Mouse (Mus musculus) heart, postnatal 14 days (tissue): Measurements from ENCODE around the gene Wtap. TPM values are rescaled to one million over a fixed set of nuclear protein-coding genes. Genes with fewer than 3 reads are reported as not detected.
"Not testable (repeated sequence)": the region's sequence is repeated elsewhere in the genome, so short reads cannot be mapped to it uniquely, and the experiment has no call there.

Source experiments
- DNase-seq, 2 experiments: peaks; one replicate each; pipeline ENCODE4 v3.0.0; 2021 to 2022
- intact Hi-C: fragments of 180-260 bp; cut with DNase I; formaldehyde crosslinking; loops from one replicate; pipeline ENCODE4 v1.15.1; 2025
- long read RNA-seq, 2 experiments: library from polyadenylated mRNA; stranded (forward); transcript quantifications; one replicate each; pipeline ENCODE4 v2.0.0; 2021
- total RNA-seq, 2 experiments: library from RNA; stranded (reverse); gene quantifications; 2 replicates each; pipeline ENCODE4 v1.2.3; 2021

Gene Wtap
- 10 to 100 TPM; 38.8 to 41.1 TPM for total RNA-seq
- long read RNA-seq, experiment 1, transcript Wtap-205 (6 exons, 2,442 nt) = minor isoform, 9 of 54 reads
- long read RNA-seq, experiment 1, transcript Wtap-201 (8 exons, 2,051 nt) = minor isoform, 16 of 54 reads
- long read RNA-seq, experiment 1, transcript Wtap-203 (8 exons, 2,060 nt) = minor isoform, 6 of 54 reads
- long read RNA-seq, experiment 1, transcript Wtap-204 (6 exons, 3,187 nt) = major isoform, 21 of 54 reads
- long read RNA-seq, experiment 1, partial matches to known transcripts = 0 of 54 reads
- long read RNA-seq, experiment 1, other reads (novel, unspliced or antisense) = 2 of 54 reads
- long read RNA-seq, experiment 2, transcript Wtap-203 (8 exons, 2,060 nt) = minor isoform, 5 of 37 reads
- long read RNA-seq, experiment 2, transcript Wtap-205 (6 exons, 2,442 nt) = minor isoform, 11 of 37 reads
- long read RNA-seq, experiment 2, transcript Wtap-204 (6 exons, 3,187 nt) = major isoform, 13 of 37 reads
- long read RNA-seq, experiment 2, transcript Wtap-201 (8 exons, 2,051 nt) = minor isoform, 5 of 37 reads
- long read RNA-seq, experiment 2, partial matches to known transcripts = 0 of 37 reads
- long read RNA-seq, experiment 2, other reads (novel, unspliced or antisense) = 3 of 37 reads

DNA sequence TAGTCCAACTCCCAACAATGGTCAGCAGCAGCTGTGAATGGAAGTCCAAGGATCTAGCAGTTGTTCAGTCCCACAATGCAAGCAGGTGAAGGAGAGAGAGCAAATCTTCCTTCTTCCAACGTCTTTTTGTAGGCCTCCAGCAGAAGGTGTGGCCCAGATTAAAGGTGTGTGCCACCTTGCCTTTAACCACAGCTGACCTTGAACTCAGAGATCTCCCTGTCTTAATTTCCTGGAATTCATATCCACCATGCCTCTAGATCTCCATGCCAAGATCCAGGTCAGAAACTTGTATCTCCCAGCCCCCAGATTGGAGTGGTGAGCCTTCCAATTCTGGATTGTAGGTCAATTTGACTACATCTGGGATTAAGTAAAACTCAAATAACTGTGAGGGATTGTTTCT is at the start of gene Wtap:
Wtap (minus strand) TSS at position 101 of the 400 bp plus-strand sequence.
- intact Hi-C loops = no loop called here
- no peak for DNase-seq

DNA sequence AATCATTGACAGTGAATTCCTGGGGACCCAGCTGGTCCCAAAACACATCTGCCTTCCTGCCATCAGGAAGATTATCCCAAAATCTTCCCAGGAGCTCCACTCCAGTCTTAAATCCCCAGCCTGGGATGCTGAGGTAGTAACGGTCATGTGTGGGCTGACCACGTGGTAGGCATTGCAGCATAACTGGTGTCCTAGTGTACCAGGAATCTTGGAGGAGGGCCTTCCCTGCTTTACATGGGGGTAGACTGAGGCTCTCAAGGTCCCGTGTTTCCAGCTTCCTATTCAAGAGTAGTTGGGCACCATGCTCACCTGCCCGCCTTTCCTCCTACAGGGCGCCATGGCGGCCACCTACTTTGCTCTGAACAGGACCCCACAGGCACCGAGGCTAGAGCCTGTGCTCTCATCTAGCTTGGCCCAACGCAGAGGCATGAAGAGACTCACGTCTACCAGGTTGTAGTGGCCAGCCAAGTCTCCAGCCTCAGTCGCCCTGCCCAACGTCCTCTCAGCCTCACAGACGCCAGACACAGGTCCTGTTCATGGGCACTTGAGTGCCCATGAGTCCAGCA is 42.7 kb upstream of the Wtap start:
- intact Hi-C loops, DNase-seq: not testable (repeated sequence)

DNA sequence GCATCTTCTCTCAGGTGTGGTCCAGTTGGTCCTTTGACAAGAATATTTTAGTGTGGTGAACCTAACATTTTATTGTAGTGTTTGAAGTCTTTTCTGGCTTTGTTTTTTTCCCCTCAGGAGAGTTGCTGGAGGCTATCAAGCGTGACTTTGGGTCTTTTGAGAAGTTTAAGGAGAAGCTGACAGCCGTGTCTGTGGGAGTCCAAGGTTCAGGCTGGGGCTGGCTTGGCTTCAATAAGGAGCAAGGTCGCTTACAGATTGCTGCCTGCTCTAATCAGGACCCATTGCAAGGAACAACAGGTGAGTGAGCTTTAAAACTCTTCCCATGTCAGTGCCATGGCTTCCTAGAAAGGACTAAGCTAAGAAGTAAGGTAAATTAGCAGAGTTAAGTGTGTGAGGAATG is 19.3 kb upstream of the Wtap start:
- intact Hi-C loops = no loop called here
- DNase-seq = no peak

DNA sequence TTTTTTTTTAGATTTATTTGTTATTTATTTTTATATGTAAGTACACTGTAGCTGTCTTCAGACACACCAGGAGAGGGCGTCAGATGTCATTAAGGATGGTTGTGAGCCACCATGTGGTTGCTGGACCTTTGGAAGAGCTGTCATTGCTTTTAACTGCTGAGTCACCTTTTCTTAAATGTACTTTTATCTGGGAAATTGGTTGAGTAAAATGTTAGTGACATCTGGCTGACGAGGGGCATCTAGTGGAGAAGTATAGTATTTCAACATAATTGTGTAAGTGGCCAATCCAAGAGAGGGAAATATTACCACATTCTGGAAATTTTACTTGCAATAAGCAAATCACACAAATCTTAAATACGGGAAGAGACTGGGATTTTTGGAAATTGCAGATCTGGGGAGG is 15.9 kb upstream of the Wtap start:
- intact Hi-C loops = no loop called here
- DNase-seq = peak in 1 of 2 experiments; percentile 29

DNA sequence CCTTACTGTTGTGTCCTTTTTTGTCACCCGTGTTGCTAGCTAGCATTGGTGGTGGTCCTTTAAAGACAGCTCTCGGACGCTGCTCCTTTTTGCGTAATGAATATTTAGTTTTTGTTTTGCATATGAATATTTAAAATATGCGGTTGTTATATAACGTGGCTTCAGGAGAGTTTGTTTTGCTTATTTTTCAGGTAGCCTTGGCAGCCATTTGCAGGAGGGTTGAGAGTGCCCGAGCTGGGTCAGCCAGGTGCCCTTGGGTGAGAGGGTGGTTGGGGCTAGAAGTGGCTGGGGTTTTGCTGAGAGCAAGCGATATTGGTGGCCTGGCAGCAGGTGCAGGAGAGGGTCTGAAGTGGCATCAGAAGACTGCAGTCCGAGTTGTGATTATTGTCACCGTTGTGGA is 14.6 kb upstream of the Wtap start:
- intact Hi-C loops = no loop called here
- peak; percentile 14 to 25 for DNase-seq

DNA sequence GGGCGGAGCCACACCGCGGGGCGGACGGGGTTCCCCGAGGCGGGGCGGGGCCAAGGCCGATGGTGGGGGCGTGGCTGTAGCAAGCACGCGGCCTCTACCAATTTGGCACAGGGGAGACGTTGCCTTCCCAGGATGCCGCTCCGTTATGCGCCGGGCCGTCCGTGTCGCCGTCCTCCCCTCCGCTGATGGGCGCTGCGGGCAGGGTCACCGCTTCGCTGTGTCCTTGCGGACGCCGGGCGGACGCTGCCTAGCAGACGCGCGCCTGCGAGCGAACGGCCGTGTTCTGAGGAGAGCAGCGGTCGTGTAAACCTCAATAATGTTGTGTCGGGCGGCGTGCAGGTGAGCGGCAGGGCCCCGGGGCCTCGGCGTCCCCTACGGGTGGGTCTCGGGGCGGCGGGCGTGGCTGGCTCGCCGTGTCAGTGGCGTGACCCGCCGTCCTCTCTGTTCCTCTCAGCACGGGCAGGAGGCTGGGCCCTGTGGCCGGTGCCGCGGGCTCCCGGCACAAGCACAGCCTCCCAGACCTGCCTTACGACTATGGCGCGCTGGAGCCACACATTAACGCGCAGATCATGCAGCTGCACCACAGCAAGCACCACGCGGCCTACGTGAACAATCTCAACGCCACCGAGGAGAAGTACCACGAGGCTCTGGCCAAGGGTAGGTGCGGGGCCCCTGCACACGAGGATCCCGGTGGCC is 13.9 kb upstream of the Wtap start:
- intact Hi-C loops = no loop called here
- peak; percentile 100 for DNase-seq

DNA sequence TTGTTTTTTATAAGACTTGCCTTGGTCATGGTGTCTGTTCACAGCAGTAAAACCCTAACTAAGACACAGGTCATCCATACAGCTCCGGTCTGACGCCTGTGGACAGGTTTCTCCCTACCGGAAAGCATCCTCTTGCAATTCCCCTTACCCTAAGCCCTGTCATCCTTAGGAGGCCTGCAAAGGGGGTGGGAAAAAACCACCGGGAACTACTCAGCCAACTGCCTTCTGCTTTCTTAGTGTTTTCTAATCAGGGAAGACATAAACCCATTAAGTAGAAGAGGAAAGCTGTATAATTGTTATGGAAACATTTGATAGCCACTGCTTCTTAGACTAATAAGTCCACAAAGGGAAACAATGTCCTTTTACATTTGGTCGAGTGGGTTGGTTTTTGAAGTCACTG is 13.0 kb upstream of the Wtap start:
- DNase-seq = no peak
- intact Hi-C loops = no loop called here

DNA sequence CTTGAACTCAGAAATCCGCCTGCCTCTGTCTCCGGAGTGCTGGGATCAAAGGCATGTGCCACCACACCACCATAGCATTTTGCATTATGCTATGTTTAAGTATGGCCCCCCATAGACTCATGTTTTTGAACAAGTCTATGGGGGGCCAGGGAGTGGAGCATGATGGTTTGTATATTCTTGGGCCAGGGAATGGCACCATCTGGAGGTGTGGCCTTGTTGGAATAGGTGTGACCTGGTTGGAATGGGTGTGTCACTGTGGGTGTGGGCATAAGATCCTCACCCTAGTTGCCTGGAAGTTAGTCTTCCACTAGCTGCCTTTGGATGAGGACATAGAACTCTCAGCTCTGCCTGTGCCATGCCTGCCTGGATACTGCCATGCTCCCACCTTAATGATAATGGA is 12.6 kb upstream of the Wtap start, which contains the start of gene Sod2:
Sod2 (plus strand) TSS at position 301 of the 400 bp plus-strand sequence.
- intact Hi-C loops, DNase-seq: not testable (repeated sequence)

DNA sequence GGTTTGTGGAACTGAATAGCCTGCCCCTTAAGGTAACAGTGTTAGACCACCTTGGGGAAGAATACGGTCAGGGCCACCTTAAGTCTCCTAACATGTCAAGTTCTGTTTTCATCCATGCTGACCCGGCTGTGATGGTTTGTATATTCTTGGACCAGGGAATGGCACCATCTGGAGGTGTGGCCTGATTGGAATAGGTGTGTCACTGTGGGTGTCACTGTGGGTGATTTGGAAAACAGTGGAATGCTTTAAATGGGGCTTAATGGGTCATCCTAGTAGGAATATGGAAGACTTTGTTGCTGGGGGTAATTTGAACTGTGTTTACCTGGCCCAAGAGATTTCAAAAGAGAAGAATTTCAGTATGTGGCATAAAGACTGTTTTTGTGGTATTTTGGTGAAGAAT is 10.5 kb upstream of the Wtap start:
- intact Hi-C loops, DNase-seq: not testable (repeated sequence)

DNA sequence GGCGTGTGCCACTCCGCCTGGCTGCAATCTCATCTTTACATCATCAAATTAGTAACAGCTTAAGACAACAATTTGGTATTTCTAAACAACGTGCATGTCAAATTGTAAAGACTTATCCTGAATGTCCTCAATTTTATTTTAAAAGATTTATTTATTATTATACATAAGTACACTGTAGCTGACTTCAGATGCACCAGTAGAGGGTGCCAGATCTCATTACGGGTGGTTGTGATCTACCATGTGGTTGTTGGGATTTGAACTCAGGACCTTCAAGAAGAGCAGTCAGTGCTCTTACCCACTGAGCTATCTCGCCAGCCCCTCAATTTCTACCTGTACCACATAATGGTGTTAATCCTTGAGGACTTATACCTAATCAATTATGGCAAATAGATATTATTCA is 8.3 kb upstream of the Wtap start:
- DNase-seq, intact Hi-C loops: not testable (repeated sequence)

DNA sequence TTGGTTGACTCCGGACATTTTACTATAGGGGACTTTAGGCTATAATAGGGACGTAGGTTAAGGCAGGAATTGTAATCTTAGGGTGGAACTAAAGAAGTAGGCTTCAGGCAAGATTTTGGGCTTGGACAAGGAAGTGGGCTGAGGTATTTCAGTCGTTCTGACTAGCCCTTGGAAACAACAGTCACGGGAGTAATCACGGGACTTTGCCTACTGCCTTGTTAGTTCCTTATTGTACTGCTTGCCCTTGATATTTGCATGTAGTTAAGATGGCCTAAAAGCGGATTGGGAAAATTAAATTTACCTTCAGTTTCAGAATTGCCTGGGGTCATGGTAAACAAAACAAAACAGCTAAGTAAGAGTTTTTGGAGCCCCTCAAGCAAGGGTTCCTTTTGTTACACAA is 5.1 kb upstream of the Wtap start:
- intact Hi-C loops = loop anchor here (5.0 kb wide), 1 partner anchor 582 kb away; no protein-coding TSS in a partner anchor
- no peak for DNase-seq

DNA sequence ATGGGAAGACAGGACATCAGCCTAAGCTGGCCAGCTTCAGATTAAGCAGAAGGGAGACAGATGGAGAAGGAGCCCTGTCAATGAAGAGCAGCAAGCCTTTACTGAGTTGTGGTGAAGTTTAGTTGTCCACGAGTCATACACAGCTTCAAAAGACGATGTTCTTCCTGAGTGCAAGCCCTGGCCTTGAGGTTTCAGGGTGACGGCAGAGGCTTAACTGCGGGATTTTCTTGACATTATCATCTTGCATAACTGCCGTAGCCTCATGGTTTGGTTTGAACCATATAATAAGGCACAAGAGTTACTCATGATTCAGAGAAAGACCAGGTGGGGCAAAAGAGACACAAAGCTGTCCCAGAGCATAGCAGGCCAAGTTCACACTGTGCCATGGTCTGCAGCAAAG is 3.9 kb upstream of the Wtap start:
- no peak for DNase-seq
- intact Hi-C loops = loop anchor here (5.0 kb wide), 1 partner anchor 581 kb away; no protein-coding TSS in a partner anchor

DNA sequence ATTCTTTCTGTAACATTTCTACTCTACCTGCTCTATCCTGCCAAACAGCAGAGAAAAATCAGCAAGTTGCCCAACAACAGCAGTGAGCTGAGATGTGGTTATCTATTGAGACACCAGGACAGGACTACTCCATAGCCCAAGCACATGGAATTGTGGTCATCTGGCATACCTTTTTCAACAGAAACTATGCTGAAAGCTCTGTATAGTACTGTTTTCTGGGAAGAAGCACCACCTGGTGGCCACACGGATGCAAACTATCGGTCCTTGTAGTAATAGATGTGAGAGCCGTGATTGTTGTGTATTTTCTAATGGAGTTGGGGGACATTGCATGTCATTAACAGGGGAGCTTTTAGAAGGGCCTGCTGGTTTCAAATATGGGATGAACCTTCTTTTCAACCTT is 2.4 kb upstream of the Wtap start:
- intact Hi-C loops = loop anchor here (1.0 to 5.0 kb wide), 2 partner anchors 116 to 579 kb away; no protein-coding TSS in a partner anchor
- DNase-seq = peak; percentile 50 to 63

DNA sequence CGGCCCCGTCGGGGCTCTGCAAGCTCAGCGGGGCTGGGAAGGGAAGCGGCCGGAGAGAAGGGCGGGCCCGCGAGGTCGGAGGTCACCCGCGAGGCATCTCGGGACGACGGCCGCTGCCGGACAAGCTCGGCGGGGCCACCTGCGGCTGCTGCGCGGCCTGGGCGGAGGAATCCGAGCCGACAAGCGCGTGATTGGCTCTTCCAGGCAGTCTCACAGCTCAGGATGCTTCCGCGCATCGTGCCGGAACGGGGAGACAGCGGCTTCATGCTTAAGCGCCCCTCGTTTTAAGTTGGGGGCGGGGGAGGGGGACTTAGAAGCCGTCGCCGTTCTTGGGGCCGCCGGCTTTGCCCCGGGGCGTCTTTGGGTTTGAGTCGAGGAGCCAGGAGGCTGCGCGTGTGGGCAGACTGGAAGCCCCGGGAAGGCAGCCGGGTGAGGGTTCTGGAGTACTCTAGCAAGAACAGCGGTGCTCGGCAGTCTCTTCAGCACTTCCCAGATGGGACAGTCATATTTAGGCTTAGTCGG is 1.4 kb downstream of the Wtap start:
- DNase-seq = peak; percentile 95 to 97
- intact Hi-C loops = loop anchor here (2.0 kb wide), 1 partner anchor 76 kb away; the partner anchor contains the start of gene Mrpl18

DNA sequence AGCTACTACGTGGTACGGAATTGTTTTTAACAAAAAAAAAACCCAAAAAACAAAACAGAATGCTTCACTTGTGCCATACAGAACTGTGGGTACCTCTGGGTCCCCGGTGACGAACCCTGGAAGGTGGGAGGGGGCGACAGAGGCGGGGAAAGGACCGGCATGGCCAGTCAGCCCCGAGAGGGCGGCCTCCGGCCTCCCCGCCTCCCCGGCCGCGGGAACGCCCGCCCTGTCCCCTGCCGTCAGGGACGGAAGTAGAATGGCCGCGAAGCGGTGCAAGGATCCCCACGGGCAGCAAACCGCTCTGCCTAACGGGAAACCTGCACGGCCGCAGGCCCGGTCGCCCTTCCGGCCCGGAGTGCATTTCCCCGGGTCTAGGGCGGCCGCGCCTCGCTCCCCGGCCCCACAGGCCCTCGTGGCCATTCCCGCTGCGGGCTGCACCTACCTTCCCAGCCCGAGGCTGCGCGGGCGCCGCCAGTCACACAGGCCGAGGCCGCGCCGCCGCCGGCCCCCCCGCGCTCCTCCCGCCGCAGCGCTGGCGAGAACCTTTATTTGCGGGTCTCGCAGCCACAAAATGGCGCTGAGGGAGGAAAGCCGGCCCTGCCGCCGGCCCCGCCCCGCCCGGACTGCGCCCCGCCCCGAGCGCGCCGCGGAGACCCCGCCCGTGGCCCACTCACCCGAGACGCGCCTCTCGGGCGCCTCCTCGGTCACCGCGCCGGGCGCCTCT is 2.2 kb downstream of the Wtap start:
- intact Hi-C loops = loop anchor here (2.0 kb wide), 1 partner anchor 75 kb away; the partner anchor contains the start of gene Mrpl18
- peak; percentile 92 to 93 for DNase-seq

DNA sequence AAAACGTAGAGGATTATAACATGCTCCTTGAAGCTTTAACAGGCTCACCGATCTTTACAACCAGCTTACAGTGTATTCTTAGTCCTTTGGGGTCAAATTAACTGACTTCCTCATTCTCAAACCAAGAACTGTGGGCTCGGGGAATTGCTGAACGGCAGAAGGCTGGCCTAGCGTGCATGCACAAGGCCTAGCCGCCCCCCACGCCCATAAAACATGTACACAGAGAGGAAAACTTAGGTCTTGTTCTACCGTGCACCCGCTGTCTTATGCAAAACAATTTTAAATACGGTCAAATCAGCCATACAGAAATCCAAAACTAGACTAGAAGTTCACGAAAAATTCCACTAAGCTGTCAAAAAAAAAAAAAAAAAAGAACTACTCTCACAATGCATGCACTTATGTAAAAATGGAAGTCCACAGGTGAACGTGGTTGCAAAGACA is 2.8 kb downstream of the Wtap start:
- intact Hi-C loops = no loop called here
- DNase-seq = peak in 1 of 2 experiments; percentile 29

DNA sequence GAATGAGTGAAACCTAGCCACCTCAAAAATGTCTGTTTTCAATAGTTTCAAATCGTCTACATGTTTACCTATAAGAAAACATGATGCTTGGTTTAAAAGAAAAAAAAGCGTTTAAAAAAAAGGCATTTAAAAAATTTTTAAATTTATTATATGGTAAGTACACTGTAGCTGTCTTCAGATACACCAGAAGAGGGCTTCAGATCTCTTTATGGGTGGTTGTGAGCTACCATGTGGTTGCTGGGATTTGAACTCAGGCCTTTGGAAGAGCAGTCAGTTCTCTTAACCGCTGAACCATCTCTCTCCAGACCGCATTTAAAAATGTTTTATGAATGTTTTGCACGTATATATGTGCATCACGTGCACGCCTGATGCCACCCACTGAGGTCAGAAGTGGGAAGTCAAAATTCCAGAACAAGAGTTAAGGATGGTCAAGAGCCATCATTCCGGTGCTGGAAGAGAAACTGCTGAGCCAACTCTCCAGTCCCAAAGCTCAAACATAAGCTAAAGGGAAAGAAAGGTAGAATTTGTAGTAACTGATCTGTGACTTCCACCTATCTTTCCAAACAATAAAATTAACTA is 3.3 kb downstream of the Wtap start:
- intact Hi-C loops = no loop called here
- DNase-seq = no peak

DNA sequence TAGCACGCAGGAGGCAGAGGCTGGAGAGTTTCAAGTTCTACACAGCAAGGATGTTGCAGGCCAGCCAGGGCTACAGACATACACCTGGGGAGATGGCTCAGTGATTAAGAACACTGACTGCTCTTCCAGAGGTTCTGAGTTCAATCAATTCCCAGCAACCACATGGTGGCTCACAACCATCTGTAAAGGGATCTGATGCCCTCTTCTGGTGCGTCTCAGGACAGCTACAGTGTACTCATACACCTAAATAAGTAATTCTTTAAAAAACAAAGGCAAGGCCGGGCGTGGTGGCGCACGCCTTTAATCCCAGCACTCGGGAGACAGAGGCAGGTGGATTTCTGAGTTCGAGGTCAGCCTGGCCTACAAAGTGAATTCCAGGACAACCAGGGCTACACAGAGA is 5.9 kb downstream of the Wtap start:
- DNase-seq, intact Hi-C loops: not testable (repeated sequence)

DNA sequence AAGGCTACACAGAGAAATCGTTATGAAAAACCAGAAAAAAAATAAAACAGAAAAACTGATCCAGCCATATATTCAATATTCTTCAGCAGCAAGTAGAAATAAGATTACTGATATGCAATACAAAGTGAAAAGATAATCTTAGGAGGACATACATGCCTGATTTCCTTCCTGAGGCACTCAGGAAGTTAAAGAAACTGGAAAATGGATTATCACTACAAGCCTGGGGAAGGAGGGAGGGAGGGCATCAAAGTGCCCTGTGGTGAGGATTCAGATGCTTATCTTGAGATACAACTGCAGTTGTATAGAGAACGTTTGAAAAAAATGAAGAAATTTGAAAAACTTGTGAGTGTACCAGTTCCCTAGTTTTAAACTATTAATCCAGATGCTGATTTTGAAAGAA is 10.0 kb downstream of the Wtap start:
- DNase-seq = no peak
- intact Hi-C loops = no loop called here
